Mouse (Mus musculus) heart, postnatal 0 days (tissue): ENCODE data around the gene Oas1e. TPM values are rescaled to one million over a fixed set of nuclear protein-coding genes. Genes with fewer than 3 reads are reported as not detected.
"Not testable (repeated sequence)": the region's sequence is repeated elsewhere in the genome, so short reads cannot be mapped to it uniquely, and the experiment has no call there.

ENCODE experiments used
- ATAC-seq: fragments of 200-750 bp; cut with Nextera tagmentation; 2 replicates; pipeline ENCODE4 v1.8.0; 2017; ENCODE audit warnings: low read depth, moderate number of reproducible peaks, moderate library complexity; ENCODE audit not compliant: insufficient read depth
- DNase-seq: peaks from one replicate; pipeline ENCODE4 v3.0.0-alpha.2; 2016; ENCODE audit warnings: low spot score
- H3K27ac ChIP-seq: fragments of 300-500 bp; sonication (generic); 2 replicates; pipeline ENCODE4 v1.5.1; 2014; ENCODE audit warnings: low read depth, mild to moderate bottlenecking
- H3K27me3 ChIP-seq: fragments of 300-500 bp; sonication (generic); 2 replicates; pipeline ENCODE4 v1.6.1; 2014; ENCODE audit warnings: low read length, mixed read lengths; ENCODE audit not compliant: control insufficient read depth, insufficient read depth
- H3K36me3 ChIP-seq: fragments of 300-500 bp; sonication (generic); replicated peaks from 2 replicates; pipeline ENCODE4 v1.6.1; 2014; ENCODE audit warnings: low read length, mixed read lengths; ENCODE audit not compliant: control insufficient read depth, insufficient read depth
- H3K4me1 ChIP-seq: fragments of 300-500 bp; sonication (generic); 2 replicates; pipeline ENCODE4 v1.6.1; 2014; ENCODE audit warnings: antibody characterized with exemption; ENCODE audit not compliant: control insufficient read depth, insufficient read depth
- H3K4me2 ChIP-seq: fragments of 300-500 bp; sonication (generic); 2 replicates; pipeline ENCODE4 v1.6.1; 2014; ENCODE audit warnings: low read depth, mild to moderate bottlenecking, low read length, moderate library complexity
- H3K4me3 ChIP-seq: fragments of 300-500 bp; sonication (generic); 2 replicates; pipeline ENCODE4 v1.5.1; 2014; ENCODE audit warnings: low read depth, low read length
- H3K9ac ChIP-seq: fragments of 300-500 bp; sonication (generic); replicated peaks from 2 replicates; pipeline ENCODE4 v1.6.1; 2014; ENCODE audit warnings: low read depth, low read length, mixed read lengths
- H3K9me3 ChIP-seq: fragments of 300-500 bp; sonication (generic); replicated peaks from 2 replicates; pipeline ENCODE4 v1.6.1; 2016; ENCODE audit warnings: low read length; ENCODE audit not compliant: control insufficient read depth
- CTCF ChIP-seq: IDR thresholded peaks from 2 replicates; pipeline ENCODE4 v1.5.1; 2016; ENCODE audit warnings: antibody characterized with exemption, control low read depth, low read depth
- EP300 ChIP-seq: IDR thresholded peaks from 2 replicates; pipeline ENCODE4 v1.6.1; 2016; ENCODE audit warnings: antibody characterized with exemption, low read depth
- WGBS: fragments of 180-500 bp; shearing (Covaris S2); extraction: QIAGEN DNeasy Blood & Tissue Kit; methylation state at CpG from one replicate; pipeline ENCODE4 v1.1.7; 2014; 5-methylcytosine and 5-hydroxymethylcytosine counted together
- polyA plus RNA-seq: library from polyadenylated mRNA; unstranded; fragments of >200 nt; fragmentation: Nextera tagmentation; extraction: Ambion mirVana; gene quantifications from 2 replicates; pipeline ENCODE4 v1.2.1, GENCODE M21; 2015
- total RNA-seq: library from RNA; depleted of rRNA; stranded (reverse); fragments of >200 nt; gene quantifications from 2 replicates; pipeline ENCODE4 v1.2.3, GENCODE M21; 2014; ENCODE audit warnings: low replicate concordance; rRNA removed

Gene Oas1e
- total RNA-seq (not detected in 2 replicates), polyA plus RNA-seq (not detected in 2 replicates)

DNA sequence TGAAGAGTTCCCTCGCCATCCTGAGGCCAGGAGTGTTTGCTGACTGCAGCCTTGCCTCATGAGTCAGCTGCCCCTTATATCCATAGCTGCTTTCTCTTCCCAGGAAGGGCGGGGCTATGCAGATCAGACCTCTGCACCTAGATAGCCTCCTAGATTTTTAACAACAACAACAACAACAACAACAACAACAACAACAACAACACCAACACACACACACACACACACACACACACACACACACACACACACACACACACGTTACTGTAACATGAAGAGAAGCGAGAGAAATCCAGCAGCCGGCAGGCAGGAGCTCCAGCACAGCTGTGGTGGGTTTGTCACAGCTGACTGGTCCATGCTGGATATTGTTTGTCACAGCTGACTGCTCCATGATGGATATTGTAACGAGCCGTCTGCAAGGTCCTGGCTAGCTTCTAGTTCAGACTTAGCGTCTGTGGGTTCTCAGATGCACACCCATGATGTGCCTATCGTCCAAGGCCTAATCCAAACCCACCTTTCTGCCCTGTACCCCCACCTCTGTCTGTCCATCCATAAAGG lies at the start of gene Oas1e:
TSS of gene Oas1e (minus strand) at position 51 of the 555 bp plus-strand sequence.
- not testable (repeated sequence) for ATAC-seq

DNA sequence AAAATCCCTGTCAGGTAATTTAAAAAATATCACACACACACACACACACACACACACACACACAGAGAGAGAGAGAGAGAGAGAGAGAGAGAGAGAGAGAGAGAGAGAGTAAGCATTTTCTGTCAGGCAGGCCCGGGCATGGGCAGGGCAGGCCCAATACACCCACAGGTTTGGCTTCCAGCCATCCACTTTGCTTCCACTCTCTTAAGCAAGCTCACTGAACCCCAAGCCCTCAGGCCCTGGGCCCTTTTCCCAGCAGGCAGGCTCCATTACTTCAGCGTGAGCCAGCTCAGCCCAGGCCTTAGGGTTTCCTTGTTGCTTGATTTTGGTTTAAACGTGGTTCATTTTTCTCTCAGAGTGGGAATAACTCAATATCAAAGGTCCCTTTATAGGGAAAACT lies 49.4 kb upstream of the Oas1e start:
- ATAC-seq (peak; percentile 51; the same call in 1 of the 2 replicates), DNase-seq (peak; percentile 47)
- WGBS: 59% methylated on average over 3 of the region's 3 CpGs
- H3K9ac ChIP-seq: no peak overlapping the region
- H3K4me3 ChIP-seq: no peak overlapping the region
- H3K9me3 ChIP-seq: no peaks in the 10 kb centered on the region
- no peaks in the 10 kb centered on the region for H3K36me3 ChIP-seq
- no peak overlapping the region for H3K4me2 ChIP-seq
- H3K4me1 ChIP-seq: no peaks in the 10 kb centered on the region
- H3K27me3 ChIP-seq: 0 out of 2 replicates have a peak, but pooled peaks cover 5% of the 10 kb centered on the region
- TF ChIP-seq EP300 (no peak), CTCF (no peak)
- 0 out of 2 replicates have a peak overlapping the region, but pooled peaks have one; percentile 38 for H3K27ac ChIP-seq

More for the DNA sequence above, at the start of gene Oas1e:
- not testable (repeated sequence) for H3K4me2 ChIP-seq, H3K4me1 ChIP-seq, H3K4me3 ChIP-seq, H3K9me3 ChIP-seq, DNase-seq, H3K27ac ChIP-seq, H3K9ac ChIP-seq, H3K27me3 ChIP-seq, H3K36me3 ChIP-seq
- WGBS: 61% methylated on average over 9 of the region's 9 CpGs

DNA sequence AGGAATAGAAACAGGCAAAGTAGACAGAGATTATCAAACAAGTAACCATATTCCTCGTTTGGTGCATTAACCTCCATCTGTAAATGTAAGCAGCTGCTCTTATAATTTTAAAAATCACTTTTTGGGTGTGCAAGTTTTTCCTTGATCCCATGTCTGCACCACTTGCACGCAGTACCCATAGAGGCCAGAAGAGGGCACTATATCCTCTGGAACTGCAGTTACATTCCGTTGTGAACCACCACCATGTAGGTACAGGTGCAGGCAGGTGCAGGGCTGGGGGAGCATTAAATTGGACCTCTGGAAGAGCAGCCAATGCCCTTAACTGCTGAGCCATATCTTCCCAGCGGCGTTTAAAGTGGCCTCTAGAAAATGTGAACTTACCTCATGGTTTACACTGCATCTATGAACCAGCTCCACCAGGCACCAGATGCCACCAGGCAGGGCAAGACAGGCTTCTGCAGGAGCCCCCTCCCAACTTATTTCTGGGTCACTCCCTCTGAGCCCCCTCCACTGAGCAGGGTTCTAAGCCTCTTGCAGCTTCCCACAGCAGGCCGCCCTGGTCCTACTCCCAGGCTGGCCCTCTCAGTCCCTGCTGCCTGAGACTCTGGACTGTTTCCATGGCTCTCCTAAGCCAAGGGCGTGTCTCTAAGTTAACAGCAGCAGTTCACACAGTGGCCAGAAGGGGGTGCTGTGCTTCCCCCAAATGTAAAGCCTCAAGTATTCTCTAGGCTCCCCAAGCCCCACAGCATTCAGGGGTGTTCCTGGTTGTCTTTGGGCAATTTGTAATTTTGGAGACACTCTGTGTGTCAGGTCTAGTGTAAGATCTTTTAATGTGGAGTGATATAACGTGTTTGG lies 41.6 kb upstream of the Oas1e start:
- Histone ChIP-seq H3K9me3 (no peaks in the 10 kb centered on the region), H3K4me1 (no peaks in the 10 kb centered on the region), H3K4me3 (no peak overlapping the region), H3K36me3 (no peaks in the 10 kb centered on the region), H3K9ac (no peak overlapping the region), H3K27me3 (peaks cover 8% of the 10 kb centered on the region; the same call in 1 of the 2 replicates), H3K27ac (no peak overlapping the region), H3K4me2 (no peak overlapping the region)
- DNase-seq (peak; percentile 23), ATAC-seq (no peak)
- 7% methylated on average over 8 of the region's 8 CpGs for whole genome bisulfite sequencing
- TF ChIP-seq EP300: no peak
- peak; percentile 58 for TF ChIP-seq CTCF

DNA sequence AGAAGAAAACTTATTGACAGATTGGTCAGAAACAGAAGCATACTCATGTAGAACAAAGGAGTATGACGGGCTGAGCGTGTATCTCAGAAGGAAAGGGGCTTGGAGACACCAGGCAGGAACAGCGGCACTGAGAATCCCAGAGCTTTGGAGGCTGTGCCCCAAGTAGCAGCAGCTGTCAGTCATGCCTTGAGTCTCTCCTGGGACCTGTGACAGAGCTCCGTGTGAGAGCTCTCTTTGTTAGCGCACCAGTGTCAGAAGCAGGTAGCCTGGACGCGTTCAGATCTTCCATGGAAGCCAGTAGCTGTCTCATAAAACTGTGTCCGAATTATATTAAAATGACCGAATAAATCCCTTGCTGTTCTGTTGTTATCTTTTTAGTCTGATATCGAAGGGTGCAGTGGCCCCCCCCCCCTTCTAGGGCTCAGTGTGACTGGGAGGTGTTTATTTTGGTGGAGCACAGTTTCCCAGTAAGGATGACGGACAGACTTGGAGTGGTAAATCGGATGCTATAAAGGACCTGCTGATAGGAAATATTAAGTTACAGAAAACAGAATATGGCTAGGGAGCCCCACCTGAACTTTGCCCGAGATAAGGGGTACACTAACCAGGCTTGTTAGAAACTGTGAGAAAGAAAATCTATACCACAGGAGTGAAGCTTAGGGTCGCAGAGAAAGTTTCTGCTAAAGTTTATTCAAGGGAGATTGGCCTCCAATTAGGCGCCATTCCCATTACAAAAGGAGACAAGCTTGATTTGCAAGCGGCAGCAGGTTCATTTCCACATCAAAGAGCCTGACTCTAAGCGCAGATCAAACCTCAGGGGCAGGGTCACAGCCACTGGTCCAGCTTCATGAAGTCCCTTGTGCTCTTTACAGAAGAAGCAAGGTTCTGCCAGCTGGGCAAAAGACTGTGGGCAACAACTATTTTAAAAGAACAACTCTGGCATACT lies 38.3 kb upstream of the Oas1e start:
- no peak overlapping the region for H3K9ac ChIP-seq
- H3K9me3 ChIP-seq: no peaks in the 10 kb centered on the region
- no peak overlapping the region for H3K4me3 ChIP-seq
- ATAC-seq (no peak), DNase-seq (no peak)
- H3K36me3 ChIP-seq: no peaks in the 10 kb centered on the region
- no peaks in the 10 kb centered on the region for H3K4me1 ChIP-seq
- TF ChIP-seq EP300: no peak
- TF ChIP-seq CTCF: no peak
- peaks cover 8% of the 10 kb centered on the region; the same call in 1 of the 2 replicates for H3K27me3 ChIP-seq
- WGBS: 17% methylated on average over 17 of the region's 17 CpGs
- H3K27ac ChIP-seq: no peak overlapping the region
- H3K4me2 ChIP-seq: no peak overlapping the region

DNA sequence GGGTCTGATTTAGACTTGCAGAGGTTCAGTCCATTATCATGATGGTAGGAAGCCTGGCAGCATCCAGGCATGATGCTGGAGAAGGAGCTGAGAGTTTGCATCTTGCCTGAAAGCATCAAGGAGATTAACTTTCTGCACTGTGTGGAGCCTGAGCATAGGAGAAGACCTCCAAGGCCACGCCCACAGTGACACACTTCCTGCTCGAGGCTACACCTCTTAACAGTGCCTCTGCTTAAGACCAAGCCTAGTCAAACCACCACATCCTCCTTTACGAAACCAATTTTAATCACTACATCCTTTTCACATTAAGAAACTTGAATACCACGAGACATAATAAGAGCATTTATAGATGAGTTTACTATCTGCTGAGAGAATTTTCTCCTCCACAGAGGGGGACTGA lies 35.7 kb upstream of the Oas1e start:
- H3K27ac ChIP-seq: no peak overlapping the region
- 72% methylated on average over 4 of the region's 4 CpGs for WGBS
- no peak for TF ChIP-seq CTCF
- no peak for TF ChIP-seq EP300
- H3K4me2 ChIP-seq: no peak overlapping the region
- H3K27me3 ChIP-seq: peaks cover 8% of the 10 kb centered on the region; the same call in 1 of the 2 replicates
- no peak for ATAC-seq
- no peaks in the 10 kb centered on the region for H3K36me3 ChIP-seq
- H3K4me1 ChIP-seq: no peaks in the 10 kb centered on the region
- H3K9ac ChIP-seq: no peak overlapping the region
- no peaks in the 10 kb centered on the region for H3K9me3 ChIP-seq
- H3K4me3 ChIP-seq: no peak overlapping the region
- no peak for DNase-seq
